Mouse (Mus musculus) macrophage (primary cell): ENCODE data around the gene Eif5a. TPM values are rescaled to one million over a fixed set of nuclear protein-coding genes. Genes with fewer than 3 reads are reported as not detected.
"Not testable (repeated sequence)": the region's sequence is repeated elsewhere in the genome, so short reads cannot be mapped to it uniquely, and the experiment has no call there.

Source experiments
- H3K27ac ChIP-seq: fragments of 350-480 bp; formaldehyde crosslinking; 2 replicates; pipeline ENCODE4 v1.9.0; 2021
- H3K36me3 ChIP-seq: fragments of 350-480 bp; formaldehyde crosslinking; 2 replicates; pipeline ENCODE4 v1.9.0; 2021; ENCODE audit errors: inconsistent target
- H3K4me3 ChIP-seq: fragments of 350-480 bp; formaldehyde crosslinking; 2 replicates; pipeline ENCODE4 v1.9.0; 2021; ENCODE audit errors: inconsistent target
- H3K79me2 ChIP-seq: fragments of 350-480 bp; formaldehyde crosslinking; 2 replicates; pipeline ENCODE4 v1.9.0; 2021; ENCODE audit errors: inconsistent target
- WGBS: methylation state at CpG from one replicate; pipeline ENCODE4 v1.1.7; 2026; ENCODE audit warnings: inconsistent platforms; ENCODE audit not compliant: missing documents; 5-methylcytosine and 5-hydroxymethylcytosine counted together
- polyA plus RNA-seq: library from polyadenylated mRNA; stranded (reverse); fragments of 250-400 nt; gene quantifications from 3 replicates; pipeline ENCODE4 v1.2.4, GENCODE M21; 2018; ENCODE audit warnings: inconsistent platforms

The Eif5a gene
- polyA plus RNA-seq, 1 experiment from 2014 or later: 339 TPM

- peak overlapping the region; percentile 86 for H3K4me3 ChIP-seq
- peak overlapping the region; percentile 77 for H3K27ac ChIP-seq
- H3K36me3 ChIP-seq: peaks cover 33% of the 10 kb centered on the region
- peaks cover 48% of the 10 kb centered on the region for H3K79me2 ChIP-seq
- WGBS: under 1% methylated on average over 42 of the region's 65 CpGs
These were observed 1.3 kb downstream of the Eif5a start for GRCm38 (mm10) chr11:69920266-69921031.

GRCm38 (mm10) chr11:69919661-69920265, 2.0 kb downstream of the Eif5a start:
- Histone ChIP-seq H3K36me3 (peaks cover 33% of the 10 kb centered on the region), H3K27ac (peak overlapping the region; percentile 77), H3K79me2 (peaks cover 55% of the 10 kb centered on the region), H3K4me3 (peak overlapping the region; percentile 86)
- 1% methylated on average over 17 of the region's 17 CpGs for WGBS

- peak overlapping the region; percentile 86 for H3K4me3 ChIP-seq
These were observed 2.7 kb downstream of the Eif5a start for GRCm38 (mm10) chr11:69919053-69919452.

GRCm38 (mm10) chr11:69918118-69918517, 3.6 kb downstream of the Eif5a start:
- H3K4me3 ChIP-seq: no peak overlapping the region
- H3K27ac ChIP-seq: no peak overlapping the region
- WGBS: 68% methylated on average over 5 of the region's 5 CpGs
- peaks cover 61% of the 10 kb centered on the region for H3K79me2 ChIP-seq
- H3K36me3 ChIP-seq: peaks cover 33% of the 10 kb centered on the region

More at GRCm38 (mm10) chr11:69919053-69919452, 2.7 kb downstream of the Eif5a start:
- Histone ChIP-seq H3K36me3 (peaks cover 33% of the 10 kb centered on the region), H3K27ac (peak overlapping the region; percentile 77), H3K79me2 (peaks cover 61% of the 10 kb centered on the region)
- 34% methylated on average over 9 of the region's 9 CpGs for WGBS

- 78% methylated on average over 8 of the region's 8 CpGs for WGBS
These were observed 4.3 kb downstream of the Eif5a start for GRCm38 (mm10) chr11:69917379-69917948.

GRCm38 (mm10) chr11:69916652-69917378, 4.9 kb downstream of the Eif5a start:
- Histone ChIP-seq H3K36me3 (peaks cover 40% of the 10 kb centered on the region), H3K79me2 (peaks cover 61% of the 10 kb centered on the region)
- not testable (repeated sequence) for H3K27ac ChIP-seq, H3K4me3 ChIP-seq
- WGBS: 72% methylated on average over 3 of the region's 7 CpGs

More at GRCm38 (mm10) chr11:69917379-69917948, 4.3 kb downstream of the Eif5a start:
- Histone ChIP-seq H3K4me3 (no peak overlapping the region), H3K36me3 (peaks cover 34% of the 10 kb centered on the region), H3K79me2 (peaks cover 61% of the 10 kb centered on the region), H3K27ac (no peak overlapping the region)

GRCm38 (mm10) chr11:69915667-69916627, 5.8 kb downstream of the Eif5a start:
- Histone ChIP-seq H3K36me3 (peaks cover 48% of the 10 kb centered on the region), H3K4me3 (no peak overlapping the region), H3K79me2 (peaks cover 61% of the 10 kb centered on the region), H3K27ac (no peak overlapping the region)
- WGBS: 78% methylated on average over 5 of the region's 5 CpGs

GRCm38 (mm10) chr11:69914917-69915430, 6.8 kb downstream of the Eif5a start:
- Histone ChIP-seq H3K79me2 (peaks cover 57% of the 10 kb centered on the region), H3K4me3 (peak overlapping the region; percentile 51), H3K36me3 (peaks cover 57% of the 10 kb centered on the region), H3K27ac (no peak overlapping the region)
- 64% methylated on average over 9 of the region's 9 CpGs for WGBS

GRCm38 (mm10) chr11:69914372-69914764, 7.4 kb downstream of the Eif5a start:
- Histone ChIP-seq H3K79me2 (peaks cover 52% of the 10 kb centered on the region), H3K4me3 (peak overlapping the region; percentile 51), H3K36me3 (peaks cover 63% of the 10 kb centered on the region), H3K27ac (peak overlapping the region; percentile 17; the same call in 1 of the 2 replicates)
- whole genome bisulfite sequencing: 4% methylated on average over 17 of the region's 17 CpGs

GRCm38 (mm10) chr11:69913554-69914371, 8.0 kb downstream of the Eif5a start, which contains the start of gene Gps2:
Gps2 (plus strand) TSS chr11:69913888.
- Histone ChIP-seq H3K4me3 (peak within 1 kb of the TSS; percentile 54), H3K27ac (peak within 1 kb of the TSS; percentile 45), H3K79me2 (peaks cover 46% of the 10 kb centered on the region), H3K36me3 (peaks cover 68% of the 10 kb centered on the region)
- under 1% methylated on average over 49 of the region's 61 CpGs for WGBS

GRCm38 (mm10) chr11:69912716-69913530, 8.8 kb downstream of the Eif5a start:
- peak overlapping the region; percentile 45 for H3K27ac ChIP-seq
- H3K79me2 ChIP-seq: peaks cover 38% of the 10 kb centered on the region
- WGBS: 85% methylated on average over 15 of the region's 15 CpGs
- H3K36me3 ChIP-seq: peaks cover 68% of the 10 kb centered on the region
- peak overlapping the region; percentile 54 for H3K4me3 ChIP-seq

- peaks cover 70% of the 10 kb centered on the region for H3K36me3 ChIP-seq
- no peak overlapping the region for H3K27ac ChIP-seq
- peaks cover 26% of the 10 kb centered on the region for H3K79me2 ChIP-seq
- no peak overlapping the region for H3K4me3 ChIP-seq
- WGBS: 96% methylated on average over 6 of the region's 6 CpGs
These were observed 10.1 kb downstream of the Eif5a start for GRCm38 (mm10) chr11:69911701-69912100.
